Mouse (Mus musculus): ENCODE results near the gene Gm27029. TPM values are rescaled to one million over a fixed set of nuclear protein-coding genes. Genes with fewer than 3 reads are reported as not detected.
A peak's percentile ranks its signal among the peaks of the same experiment; 100 is the strongest.
"Not testable (repeated sequence)": the region's sequence is repeated elsewhere in the genome, so short reads cannot be mapped to it uniquely, and the experiment has no call there.

The Gm27029 gene
- polyA plus RNA-seq, 1 experiment: 1.6 TPM

DNA sequence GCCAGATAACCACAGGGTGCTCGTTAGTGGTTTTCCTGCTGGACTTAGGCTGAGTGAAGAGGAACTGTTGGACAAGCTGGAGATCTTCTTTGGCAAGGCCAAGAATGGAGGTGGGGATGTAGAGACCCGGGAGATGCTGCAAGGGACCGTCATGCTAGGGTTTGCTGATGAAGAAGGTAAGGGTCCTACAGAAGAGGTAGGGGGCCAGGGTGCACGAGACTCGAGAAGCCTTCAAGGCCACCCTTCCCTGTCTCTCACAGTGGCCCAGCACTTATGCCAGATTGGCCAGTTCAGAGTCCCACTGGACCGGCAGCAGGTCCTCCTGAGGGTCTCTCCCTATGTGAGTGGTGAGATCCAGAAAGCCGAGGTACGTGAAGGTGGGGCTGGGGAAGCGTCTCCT, 33.0 kb upstream of the Gm27029 start:
- no peak overlapping the region for H3K27ac ChIP-seq (ENCODE audit: insufficient read depth, low read depth, low read length)

DNA sequence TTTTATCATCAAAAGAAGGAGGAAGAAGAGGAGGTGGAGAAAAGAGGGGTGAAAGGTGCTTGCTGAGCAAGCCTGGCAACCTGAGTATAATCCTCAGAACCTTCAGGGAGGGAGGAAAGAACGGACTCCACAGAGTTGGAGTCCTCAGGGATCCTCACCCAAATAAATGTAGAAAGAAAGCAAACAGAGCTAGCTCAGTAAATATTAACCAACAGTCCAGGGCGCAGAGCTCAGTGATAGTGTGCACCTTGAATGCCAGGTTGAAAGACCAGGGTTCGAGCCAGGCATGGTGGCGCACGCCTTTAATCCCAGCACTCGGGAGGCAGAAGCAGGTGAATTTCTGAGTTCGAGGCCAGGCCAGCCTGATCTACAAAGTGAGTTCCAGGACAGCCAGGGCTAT, 31.0 kb upstream of the Gm27029 start:
- DNase-seq: no peak
- Histone ChIP-seq H3K4me3 (ENCODE audit: insufficient read depth, low read depth, low read length) (no peak overlapping the region), H3K4me1 (ENCODE audit: control insufficient read depth, insufficient read depth, low read length) (peaks cover 4% of the 10 kb centered on the region; the same call in 1 of the 2 replicates), H3K27me3 (replicated peaks; ENCODE audit: control insufficient read depth, insufficient read depth, low read length) (no peaks in the 10 kb centered on the region), H3K36me3 (ENCODE audit: control insufficient read depth, insufficient read depth, low read length) (no peaks in the 10 kb centered on the region), H3K27ac (ENCODE audit: insufficient read depth, low read depth, low read length) (no peak overlapping the region)
- no peak for TF ChIP-seq CTCF (conservative IDR thresholded peaks at IDR 0.05; ENCODE audit: insufficient read depth, insufficient read length, low read depth, low read length)
- TF ChIP-seq POLR2A (IDR thresholded peaks at IDR 0.05; ENCODE audit: low read depth, low read length): no peak
- 59% methylated on average over 7 of the region's 7 CpGs for WGBS

More for the DNA sequence above, 33.0 kb upstream of the Gm27029 start:
- 91% methylated on average over 9 of the region's 9 CpGs for WGBS
- H3K27me3 ChIP-seq (replicated peaks; ENCODE audit: control insufficient read depth, insufficient read depth, low read length): no peaks in the 10 kb centered on the region
- H3K4me3 ChIP-seq (ENCODE audit: insufficient read depth, low read depth, low read length): no peak overlapping the region
- no peaks in the 10 kb centered on the region for H3K36me3 ChIP-seq (ENCODE audit: control insufficient read depth, insufficient read depth, low read length)
- DNase-seq: no peak
- no peak for TF ChIP-seq CTCF (conservative IDR thresholded peaks at IDR 0.05; ENCODE audit: insufficient read depth, insufficient read length, low read depth, low read length)
- no peak for TF ChIP-seq POLR2A (IDR thresholded peaks at IDR 0.05; ENCODE audit: low read depth, low read length)
- peaks cover 4% of the 10 kb centered on the region; the same call in 1 of the 2 replicates for H3K4me1 ChIP-seq (ENCODE audit: control insufficient read depth, insufficient read depth, low read length)

DNA sequence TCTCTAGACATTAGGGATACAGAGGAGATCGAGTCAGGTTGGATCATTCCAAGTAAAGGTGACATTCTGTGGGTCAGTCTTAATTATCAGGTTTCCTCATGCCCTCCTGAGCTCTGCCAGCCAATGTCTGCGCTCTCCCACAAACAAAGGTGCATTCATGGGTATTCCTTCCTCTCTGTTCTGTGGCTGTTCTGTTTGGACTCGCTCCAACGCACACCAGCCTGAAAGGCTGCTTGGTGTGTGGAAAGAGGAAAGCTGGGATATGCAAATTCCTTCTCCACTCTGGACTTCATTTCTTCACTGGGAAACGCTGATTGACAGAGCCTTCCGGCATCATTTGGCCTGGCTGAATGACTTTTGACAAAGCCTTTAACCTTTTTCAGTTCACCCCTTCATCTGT, 30.1 kb upstream of the Gm27029 start:
- no peak for DNase-seq
- no peak overlapping the region for H3K27ac ChIP-seq (ENCODE audit: insufficient read depth, low read depth, low read length)
- H3K4me3 ChIP-seq (ENCODE audit: insufficient read depth, low read depth, low read length): no peak overlapping the region
- no peaks in the 10 kb centered on the region for H3K36me3 ChIP-seq (ENCODE audit: control insufficient read depth, insufficient read depth, low read length)
- H3K27me3 ChIP-seq (replicated peaks; ENCODE audit: control insufficient read depth, insufficient read depth, low read length): no peaks in the 10 kb centered on the region
- 41% methylated on average over 6 of the region's 6 CpGs for WGBS
- TF ChIP-seq POLR2A (IDR thresholded peaks at IDR 0.05; ENCODE audit: low read depth, low read length): no peak
- TF ChIP-seq CTCF (conservative IDR thresholded peaks at IDR 0.05; ENCODE audit: insufficient read depth, insufficient read length, low read depth, low read length): no peak
- H3K4me1 ChIP-seq (ENCODE audit: control insufficient read depth, insufficient read depth, low read length): peaks cover 4% of the 10 kb centered on the region; the same call in 1 of the 2 replicates

DNA sequence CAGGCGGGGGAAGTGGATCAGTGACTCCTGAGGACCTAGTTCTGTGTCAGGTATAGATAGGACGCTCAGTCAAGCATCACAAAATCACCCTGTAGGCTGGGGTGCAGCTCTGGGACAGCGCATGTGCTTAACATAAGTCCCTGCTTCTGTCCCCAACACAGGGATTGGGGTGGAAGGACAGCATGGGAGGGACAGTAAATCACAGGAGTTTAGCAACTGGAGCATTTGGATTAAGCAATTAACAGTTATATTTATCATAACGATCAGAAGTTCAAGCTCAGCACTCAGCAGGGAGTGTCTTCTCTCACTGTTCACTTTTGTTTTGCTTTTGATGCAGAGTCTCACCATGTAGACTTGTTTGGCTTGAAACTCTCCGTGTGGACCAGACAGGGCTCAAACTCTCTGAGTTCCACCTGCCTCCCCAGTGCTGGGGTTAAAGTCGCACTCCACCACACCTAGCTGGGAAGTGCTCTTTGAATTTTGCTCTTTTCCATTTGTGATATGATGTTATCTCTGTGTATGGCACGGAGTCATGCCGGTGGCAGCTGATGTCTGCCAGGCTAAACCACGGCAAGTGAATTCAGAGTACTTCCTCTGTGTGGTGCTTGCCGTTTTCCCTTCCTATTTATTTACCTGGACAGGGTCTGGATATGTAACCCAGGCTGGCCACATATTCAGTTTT, 27.6 kb upstream of the Gm27029 start:
- Histone ChIP-seq H3K36me3 (ENCODE audit: control insufficient read depth, insufficient read depth, low read length) (no peaks in the 10 kb centered on the region), H3K4me1 (ENCODE audit: control insufficient read depth, insufficient read depth, low read length) (peaks cover 4% of the 10 kb centered on the region; the same call in 1 of the 2 replicates), H3K27ac (ENCODE audit: insufficient read depth, low read depth, low read length) (no peak overlapping the region), H3K27me3 (replicated peaks; ENCODE audit: control insufficient read depth, insufficient read depth, low read length) (no peaks in the 10 kb centered on the region), H3K4me3 (ENCODE audit: insufficient read depth, low read depth, low read length) (no peak overlapping the region)
- TF ChIP-seq CTCF (conservative IDR thresholded peaks at IDR 0.05; ENCODE audit: insufficient read depth, insufficient read length, low read depth, low read length) (no peak), POLR2A (IDR thresholded peaks at IDR 0.05; ENCODE audit: low read depth, low read length) (no peak)
- WGBS: 64% methylated on average over 10 of the region's 10 CpGs
- DNase-seq: no peak

DNA sequence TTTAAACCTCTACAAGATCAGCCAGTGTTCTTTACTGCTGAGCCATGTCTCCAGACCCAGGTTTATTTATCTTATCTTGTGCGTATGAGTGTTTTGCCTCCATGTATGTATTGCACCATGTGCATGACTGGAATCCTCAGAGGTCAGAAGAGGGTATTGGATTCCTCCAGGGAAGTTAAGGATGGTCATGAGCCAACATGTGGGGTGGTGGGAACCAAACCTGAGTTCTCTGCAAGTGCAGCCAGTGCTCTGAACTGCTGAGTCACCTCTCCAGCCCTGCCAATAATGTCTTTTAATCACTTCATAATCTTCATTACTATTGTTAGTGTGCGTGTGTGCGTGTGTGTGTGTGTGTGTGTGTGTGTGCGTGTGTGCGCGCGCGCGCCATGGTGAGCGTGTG, 26.9 kb upstream of the Gm27029 start:
- no peaks in the 10 kb centered on the region for H3K36me3 ChIP-seq (ENCODE audit: control insufficient read depth, insufficient read depth, low read length)
- no peak for DNase-seq
- WGBS: 93% methylated on average over 10 of the region's 10 CpGs
- TF ChIP-seq POLR2A (IDR thresholded peaks at IDR 0.05; ENCODE audit: low read depth, low read length) (no peak), CTCF (conservative IDR thresholded peaks at IDR 0.05; ENCODE audit: insufficient read depth, insufficient read length, low read depth, low read length) (no peak)
- no peak overlapping the region for H3K4me3 ChIP-seq (ENCODE audit: insufficient read depth, low read depth, low read length)
- H3K27ac ChIP-seq (ENCODE audit: insufficient read depth, low read depth, low read length): no peak overlapping the region
- peaks cover 4% of the 10 kb centered on the region; the same call in 1 of the 2 replicates for H3K4me1 ChIP-seq (ENCODE audit: control insufficient read depth, insufficient read depth, low read length)
- H3K27me3 ChIP-seq (replicated peaks; ENCODE audit: control insufficient read depth, insufficient read depth, low read length): no peaks in the 10 kb centered on the region

DNA sequence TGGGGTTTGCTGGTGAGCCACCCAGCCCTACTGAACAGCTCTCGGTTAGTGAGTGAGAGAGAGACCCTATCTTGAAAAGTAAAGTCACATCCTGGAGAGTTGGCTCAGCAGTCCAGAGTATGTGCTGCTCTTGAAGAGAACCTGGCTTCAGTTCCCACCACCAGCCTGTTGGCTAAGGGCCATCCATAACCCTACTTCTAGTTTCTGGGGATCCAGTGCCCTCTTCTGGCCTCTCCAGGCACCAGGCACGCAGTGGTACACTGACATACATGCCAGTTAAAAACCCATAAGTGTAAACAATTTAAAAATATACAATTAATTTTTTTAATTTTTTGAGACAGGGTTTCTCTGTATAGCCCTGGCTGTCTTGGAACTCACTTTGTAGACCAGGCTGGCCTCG, 25.8 kb upstream of the Gm27029 start:
- DNase-seq: peak; percentile 38
- TF ChIP-seq POLR2A (IDR thresholded peaks at IDR 0.05; ENCODE audit: low read depth, low read length): no peak
- peak; percentile 41 for TF ChIP-seq CTCF (conservative IDR thresholded peaks at IDR 0.05; ENCODE audit: insufficient read depth, insufficient read length, low read depth, low read length)
- Histone ChIP-seq H3K4me1 (ENCODE audit: control insufficient read depth, insufficient read depth, low read length) (peaks cover 4% of the 10 kb centered on the region; the same call in 1 of the 2 replicates), H3K27me3 (replicated peaks; ENCODE audit: control insufficient read depth, insufficient read depth, low read length) (no peaks in the 10 kb centered on the region), H3K36me3 (ENCODE audit: control insufficient read depth, insufficient read depth, low read length) (no peaks in the 10 kb centered on the region), H3K4me3 (ENCODE audit: insufficient read depth, low read depth, low read length) (no peak overlapping the region), H3K27ac (ENCODE audit: insufficient read depth, low read depth, low read length) (no peak overlapping the region)
- 91% methylated on average over 3 of the region's 3 CpGs for WGBS

DNA sequence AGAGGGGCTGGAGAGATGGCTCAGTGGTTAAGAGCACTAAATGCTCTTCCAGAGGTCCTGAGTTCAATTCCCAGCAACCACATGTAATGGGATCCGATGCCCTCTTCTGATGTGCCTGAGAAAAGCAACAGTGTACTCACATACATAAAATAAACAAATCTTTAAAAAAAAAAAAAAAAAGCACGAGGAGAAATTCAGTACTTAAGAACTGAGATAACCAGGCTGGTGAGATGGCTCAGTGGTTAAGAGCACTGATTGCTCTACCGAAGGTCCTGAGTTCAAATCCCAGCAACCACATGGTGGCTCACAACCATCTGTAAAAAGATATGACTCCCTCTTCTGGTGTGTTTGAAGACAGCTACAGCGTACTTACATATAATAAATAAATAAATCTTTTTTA, 25.0 kb upstream of the Gm27029 start:
- not testable (repeated sequence) for H3K4me3 ChIP-seq (ENCODE audit: insufficient read depth, low read depth, low read length); H3K36me3 ChIP-seq (ENCODE audit: control insufficient read depth, insufficient read depth, low read length); H3K27ac ChIP-seq (ENCODE audit: insufficient read depth, low read depth, low read length); DNase-seq; H3K27me3 ChIP-seq (replicated peaks; ENCODE audit: control insufficient read depth, insufficient read depth, low read length); H3K4me1 ChIP-seq (ENCODE audit: control insufficient read depth, insufficient read depth, low read length)
- 84% methylated on average over 4 of the region's 4 CpGs for whole genome bisulfite sequencing
